Mouse (Mus musculus): Measurements from ENCODE around the gene Cfdp1. TPM values are rescaled to one million over a fixed set of nuclear protein-coding genes. Genes with fewer than 3 reads are reported as not detected.

Gene Cfdp1
- polyA plus RNA-seq, 1 experiment from 2014 or later = 220 TPM

DNA sequence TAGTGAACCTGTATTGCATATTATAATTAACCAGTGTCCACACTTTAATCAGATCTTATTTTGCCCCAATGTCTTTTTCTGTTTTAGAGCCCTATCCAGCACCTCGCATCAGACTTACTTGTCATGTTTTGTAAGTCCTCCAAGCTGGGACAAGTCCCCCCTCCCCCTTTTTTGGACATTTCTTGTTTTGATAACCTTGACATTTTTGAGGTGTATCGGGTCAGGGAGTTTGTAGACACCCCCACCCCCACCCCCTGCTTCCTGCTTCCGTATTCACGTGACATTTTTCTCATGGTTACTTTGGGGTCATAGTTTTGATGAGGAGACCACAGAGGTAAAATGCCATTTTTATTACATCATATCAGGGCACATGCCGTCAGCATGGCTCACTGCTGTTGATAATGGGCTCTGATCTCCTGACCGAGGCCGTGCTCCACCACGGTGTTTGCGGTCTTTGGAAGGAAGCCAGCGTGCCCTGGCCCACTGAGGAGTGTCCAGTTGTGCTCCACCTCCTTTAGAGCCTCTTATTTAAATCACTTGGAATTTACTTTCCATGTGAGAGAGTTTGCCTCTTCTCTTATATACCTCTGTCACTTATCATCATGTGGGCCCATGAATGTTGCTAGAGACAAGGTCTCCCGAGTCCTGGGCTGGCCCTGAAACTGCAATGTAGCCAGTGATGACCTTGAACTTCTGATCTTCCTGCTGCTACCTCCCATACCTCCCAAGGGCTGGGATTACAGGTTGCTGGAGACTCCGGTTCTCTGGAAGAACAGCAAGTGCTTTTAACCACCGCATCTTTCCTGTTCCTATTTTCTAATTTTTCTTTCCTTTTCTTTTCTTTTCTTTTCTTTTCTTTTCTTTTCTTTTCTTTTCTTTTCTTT lies 107.3 kb downstream of the Cfdp1 start:
- Histone ChIP-seq H3K4me2 (replicated peaks; ENCODE audit: low read depth, low read length) (peak overlapping the region; percentile 58; the same call in 1 of the 2 replicates), H3K9me3 (ENCODE audit: low read length) (no peaks in the 10 kb centered on the region), H3K4me1 (ENCODE audit: insufficient read depth, low read length) (peaks cover 42% of the 10 kb centered on the region), H3K36me3 (ENCODE audit: insufficient read depth, low read length) (no peaks in the 10 kb centered on the region), H3K4me3 (ENCODE audit: low read length) (no peak overlapping the region), H3K27me3 (ENCODE audit: insufficient read depth, low read length) (no peaks in the 10 kb centered on the region), H3K27ac (ENCODE audit: low read length) (no peak overlapping the region), H3K9ac (replicated peaks; ENCODE audit: low read length) (no peak overlapping the region)
- no peak for ATAC-seq (ENCODE audit: low FRiP score, low TSS enrichment)
- 35% methylated on average over 13 of the region's 13 CpGs for WGBS

GRCm38 (mm10) chr8:111745591-111746418 lies 108.3 kb downstream of the Cfdp1 start:
- 6% methylated on average over 23 of the region's 23 CpGs for WGBS
- peaks cover 52% of the 10 kb centered on the region for H3K4me1 ChIP-seq (ENCODE audit: insufficient read depth, low read length)
- peak; percentile 36 for ATAC-seq (ENCODE audit: low FRiP score, low TSS enrichment)
- peak overlapping the region; percentile 36 for H3K4me3 ChIP-seq (ENCODE audit: low read length)
- H3K9ac ChIP-seq (replicated peaks; ENCODE audit: low read length) = peak overlapping the region; percentile 53
- H3K27ac ChIP-seq (ENCODE audit: low read length) = peak overlapping the region; percentile 75
- no peaks in the 10 kb centered on the region for H3K36me3 ChIP-seq (ENCODE audit: insufficient read depth, low read length)
- no peaks in the 10 kb centered on the region for H3K9me3 ChIP-seq (ENCODE audit: low read length)
- H3K4me2 ChIP-seq (replicated peaks; ENCODE audit: low read depth, low read length) = peak overlapping the region; percentile 58
- H3K27me3 ChIP-seq (ENCODE audit: insufficient read depth, low read length) = no peaks in the 10 kb centered on the region

DNA sequence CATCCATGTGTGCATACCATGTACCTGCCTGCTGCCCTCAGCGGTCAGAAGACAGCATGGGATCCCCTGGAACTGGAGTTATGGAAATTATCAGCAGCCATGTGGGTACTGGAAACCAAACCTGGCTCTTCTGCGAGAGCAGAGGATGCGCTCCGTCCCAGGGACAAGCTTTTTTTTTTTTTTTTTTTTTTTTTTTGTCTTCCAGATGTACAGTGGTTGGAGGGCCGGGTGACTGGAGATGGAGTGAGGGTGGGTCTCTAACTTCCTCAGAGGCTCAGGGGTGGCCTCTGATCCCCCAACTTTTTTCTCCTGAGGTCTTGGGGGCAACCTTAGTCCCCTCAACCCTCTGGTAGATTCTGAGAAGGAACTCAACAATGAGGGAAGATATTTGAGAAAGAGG lies 109.0 kb downstream of the Cfdp1 start:
- Histone ChIP-seq H3K27ac (ENCODE audit: low read length) (peak overlapping the region; percentile 75; the same call in 1 of the 2 replicates), H3K9me3 (ENCODE audit: low read length) (no peaks in the 10 kb centered on the region), H3K9ac (replicated peaks; ENCODE audit: low read length) (peak overlapping the region; percentile 53), H3K27me3 (ENCODE audit: insufficient read depth, low read length) (no peaks in the 10 kb centered on the region), H3K4me1 (ENCODE audit: insufficient read depth, low read length) (peaks cover 60% of the 10 kb centered on the region), H3K4me3 (ENCODE audit: low read length) (no peak overlapping the region), H3K4me2 (replicated peaks; ENCODE audit: low read depth, low read length) (peak overlapping the region; percentile 58), H3K36me3 (ENCODE audit: insufficient read depth, low read length) (no peaks in the 10 kb centered on the region)
- 73% methylated on average over 5 of the region's 5 CpGs for WGBS
- no peak for ATAC-seq (ENCODE audit: low FRiP score, low TSS enrichment)

DNA sequence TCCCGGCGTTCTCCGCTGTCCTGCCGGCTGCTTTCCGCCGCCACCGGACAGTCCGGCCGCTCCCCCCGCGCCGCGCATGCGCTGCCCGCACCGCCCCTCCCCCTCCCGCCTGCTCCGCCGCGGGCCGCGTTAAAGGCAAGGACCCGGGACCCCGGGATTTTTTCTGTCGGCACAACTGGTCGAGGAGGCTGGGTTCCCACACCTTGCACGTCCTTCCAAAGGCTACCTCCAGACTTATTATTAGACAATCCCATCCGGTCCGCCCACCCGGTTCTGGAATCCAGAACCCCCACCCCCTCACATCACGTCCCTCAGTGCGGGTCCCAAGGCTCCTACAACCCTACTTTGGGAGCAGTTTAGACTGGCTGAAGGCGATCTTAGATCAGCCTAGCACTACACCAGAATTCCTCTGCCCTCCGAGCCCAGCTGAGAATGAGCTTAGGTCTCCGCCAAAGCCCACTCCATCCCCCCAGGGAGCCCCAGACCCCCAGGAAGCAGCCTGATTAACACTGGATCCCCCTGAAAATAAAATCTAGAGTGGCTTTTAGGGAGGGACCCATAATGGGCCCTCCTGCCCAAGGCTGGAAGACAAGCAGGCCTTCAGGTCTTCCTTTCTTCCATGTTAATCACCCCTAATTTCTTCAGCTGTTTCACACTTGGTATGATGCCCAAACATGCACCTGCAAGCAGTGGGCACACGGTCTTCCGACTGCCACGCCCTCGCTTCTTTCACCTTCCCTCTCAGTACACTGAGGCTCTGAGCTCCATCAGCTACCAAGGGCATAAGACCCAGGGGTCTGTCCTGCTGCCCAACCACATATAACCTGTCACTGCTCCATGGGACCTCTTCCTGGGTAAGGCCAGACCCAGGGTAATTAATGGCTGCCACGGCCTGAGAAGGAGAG lies 110.0 kb downstream of the Cfdp1 start, which contains the start of gene Bcar1:
Gene Bcar1 (minus strand): TSS at position 18 of the 905 bp plus-strand sequence.
- H3K4me3 ChIP-seq (ENCODE audit: low read length) = peak within 1 kb of the TSS; percentile 80
- H3K27ac ChIP-seq (ENCODE audit: low read length) = peak within 1 kb of the TSS; percentile 78
- peaks cover 70% of the 10 kb centered on the region for H3K4me1 ChIP-seq (ENCODE audit: insufficient read depth, low read length)
- H3K9me3 ChIP-seq (ENCODE audit: low read length) = no peaks in the 10 kb centered on the region
- H3K27me3 ChIP-seq (ENCODE audit: insufficient read depth, low read length) = no peaks in the 10 kb centered on the region
- WGBS = 11% methylated on average over 37 of the region's 40 CpGs
- H3K36me3 ChIP-seq (ENCODE audit: insufficient read depth, low read length) = no peaks in the 10 kb centered on the region
- H3K9ac ChIP-seq (replicated peaks; ENCODE audit: low read length) = peak within 1 kb of the TSS; percentile 88
- H3K4me2 ChIP-seq (replicated peaks; ENCODE audit: low read depth, low read length) = peak within 1 kb of the TSS; percentile 71
- peak; percentile 37 for ATAC-seq (ENCODE audit: low FRiP score, low TSS enrichment)

GRCm38 (mm10) chr8:111743101-111743791 lies 110.8 kb downstream of the Cfdp1 start:
- peak overlapping the region; percentile 78 for H3K27ac ChIP-seq (ENCODE audit: low read length)
- no peaks in the 10 kb centered on the region for H3K27me3 ChIP-seq (ENCODE audit: insufficient read depth, low read length)
- no peaks in the 10 kb centered on the region for H3K9me3 ChIP-seq (ENCODE audit: low read length)
- peak overlapping the region; percentile 80 for H3K4me3 ChIP-seq (ENCODE audit: low read length)
- peaks cover 75% of the 10 kb centered on the region for H3K4me1 ChIP-seq (ENCODE audit: insufficient read depth, low read length)
- H3K4me2 ChIP-seq (replicated peaks; ENCODE audit: low read depth, low read length) = peak overlapping the region; percentile 71
- ATAC-seq (ENCODE audit: low FRiP score, low TSS enrichment) = peak; percentile 18
- H3K36me3 ChIP-seq (ENCODE audit: insufficient read depth, low read length) = no peaks in the 10 kb centered on the region
- peak overlapping the region; percentile 88 for H3K9ac ChIP-seq (replicated peaks; ENCODE audit: low read length)
- 2% methylated on average over 41 of the region's 44 CpGs for WGBS

- WGBS = 19% methylated on average over 11 of the region's 11 CpGs
Measured at GRCm38 (mm10) chr8:111742261-111743037, 111.6 kb downstream of the Cfdp1 start.

DNA sequence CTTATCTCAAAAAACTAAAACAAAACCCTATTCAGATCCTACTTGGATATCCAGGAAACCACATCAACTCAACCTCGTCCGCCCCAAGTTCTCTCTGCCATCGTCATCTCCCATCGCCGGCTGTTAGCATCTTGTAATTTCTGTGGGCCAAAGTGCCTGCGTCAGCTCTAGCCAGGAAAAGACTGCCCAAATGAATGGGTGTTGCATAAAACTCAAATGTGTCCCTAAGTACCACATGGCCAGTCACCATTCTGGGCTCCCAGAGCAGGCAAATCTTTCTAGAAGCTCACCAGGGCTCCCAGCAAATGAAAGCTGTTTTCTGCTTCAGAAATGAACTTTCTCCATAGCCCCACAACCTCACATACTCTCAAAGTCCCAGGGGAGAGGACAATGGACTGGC lies 112.5 kb downstream of the Cfdp1 start:
- WGBS = 73% methylated on average over 6 of the region's 6 CpGs
- Histone ChIP-seq H3K36me3 (ENCODE audit: insufficient read depth, low read length) (no peaks in the 10 kb centered on the region), H3K4me2 (replicated peaks; ENCODE audit: low read depth, low read length) (peak overlapping the region; percentile 71), H3K4me1 (ENCODE audit: insufficient read depth, low read length) (peaks cover 78% of the 10 kb centered on the region), H3K27me3 (ENCODE audit: insufficient read depth, low read length) (no peaks in the 10 kb centered on the region), H3K9ac (replicated peaks; ENCODE audit: low read length) (peak overlapping the region; percentile 88), H3K4me3 (ENCODE audit: low read length) (peak overlapping the region; percentile 80), H3K27ac (ENCODE audit: low read length) (peak overlapping the region; percentile 78; the same call in 1 of the 2 replicates), H3K9me3 (ENCODE audit: low read length) (no peaks in the 10 kb centered on the region)
- ATAC-seq (ENCODE audit: low FRiP score, low TSS enrichment) = no peak

More at GRCm38 (mm10) chr8:111742261-111743037, 111.6 kb downstream of the Cfdp1 start:
- H3K4me3 ChIP-seq (ENCODE audit: low read length) = peak overlapping the region; percentile 80
- H3K27ac ChIP-seq (ENCODE audit: low read length) = peak overlapping the region; percentile 78
- H3K27me3 ChIP-seq (ENCODE audit: insufficient read depth, low read length) = no peaks in the 10 kb centered on the region
- peak overlapping the region; percentile 71 for H3K4me2 ChIP-seq (replicated peaks; ENCODE audit: low read depth, low read length)
- H3K36me3 ChIP-seq (ENCODE audit: insufficient read depth, low read length) = no peaks in the 10 kb centered on the region
- peaks cover 75% of the 10 kb centered on the region for H3K4me1 ChIP-seq (ENCODE audit: insufficient read depth, low read length)
- H3K9me3 ChIP-seq (ENCODE audit: low read length) = no peaks in the 10 kb centered on the region
- peak overlapping the region; percentile 88 for H3K9ac ChIP-seq (replicated peaks; ENCODE audit: low read length)
- ATAC-seq (ENCODE audit: low FRiP score, low TSS enrichment) = 0 out of 2 replicates have a peak, but pooled peaks have one; percentile 11

DNA sequence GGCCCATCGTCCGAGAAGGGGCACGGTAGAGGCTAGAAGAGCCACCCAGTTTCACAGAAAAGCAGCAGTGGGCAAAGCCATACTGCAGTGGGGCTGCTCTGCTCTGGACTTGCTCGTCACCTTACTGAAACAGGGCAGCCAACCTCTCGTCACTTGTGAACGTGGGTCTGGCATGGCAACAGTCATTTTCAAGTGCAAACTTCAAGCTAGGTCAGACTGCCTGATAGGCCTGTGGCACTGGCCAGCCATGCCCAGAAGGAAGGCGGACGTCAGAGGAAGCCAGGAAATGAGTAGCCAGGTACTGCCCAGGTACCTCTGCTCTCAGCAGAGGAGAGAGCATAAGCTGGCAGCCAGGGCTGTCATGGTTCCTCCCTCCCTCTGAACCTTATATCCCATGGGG lies 113.1 kb downstream of the Cfdp1 start:
- Histone ChIP-seq H3K4me3 (ENCODE audit: low read length) (no peak overlapping the region), H3K9ac (replicated peaks; ENCODE audit: low read length) (peak overlapping the region; percentile 42), H3K27ac (ENCODE audit: low read length) (peak overlapping the region; percentile 78), H3K4me2 (replicated peaks; ENCODE audit: low read depth, low read length) (0 out of 2 replicates have a peak overlapping the region, but pooled peaks have one; percentile 13), H3K27me3 (ENCODE audit: insufficient read depth, low read length) (no peaks in the 10 kb centered on the region), H3K9me3 (ENCODE audit: low read length) (no peaks in the 10 kb centered on the region), H3K36me3 (ENCODE audit: insufficient read depth, low read length) (no peaks in the 10 kb centered on the region), H3K4me1 (ENCODE audit: insufficient read depth, low read length) (peaks cover 78% of the 10 kb centered on the region)
- WGBS = 67% methylated on average over 8 of the region's 8 CpGs
- no peak for ATAC-seq (ENCODE audit: low FRiP score, low TSS enrichment)

All from kidney, embryonic 16.5 days (tissue).